Mouse (Mus musculus): ENCODE measurements around the gene Armc8.

- no peak for TF ChIP-seq HCFC1 (IDR thresholded peaks at IDR 0.05; ENCODE audit: borderline replicate concordance, insufficient read depth, low read length)
- no peak for TF ChIP-seq ZNF384 (IDR thresholded peaks at IDR 0.05; ENCODE audit: low read depth, low read length)
- no peak for TF ChIP-seq CHD2 (IDR thresholded peaks at IDR 0.05; ENCODE audit: low read depth, low read length)
These were observed 22.4 kb downstream of the Armc8 start for GRCm38 (mm10) chr9:99546259-99546658.
